Mouse (Mus musculus) cerebellum, adult 2 months (tissue): Measurements from ENCODE around the gene Sgta.

Source experiments
- CTCF ChIP-seq: fragments of 200-500 bp; IDR thresholded peaks from 2 replicates; pipeline ENCODE4 v1.5.1; 2011; ENCODE audit warnings: low read depth, mild to moderate bottlenecking, control low read depth, low read length, moderate library complexity, borderline replicate concordance; ENCODE audit not compliant: insufficient read depth
- POLR2A ChIP-seq: fragments of 200-500 bp; IDR thresholded peaks from 2 replicates; pipeline ENCODE4 v1.6.1; 2011; ENCODE audit warnings: low read length, control low read depth, borderline replicate concordance; ENCODE audit not compliant: insufficient read depth

DNA sequence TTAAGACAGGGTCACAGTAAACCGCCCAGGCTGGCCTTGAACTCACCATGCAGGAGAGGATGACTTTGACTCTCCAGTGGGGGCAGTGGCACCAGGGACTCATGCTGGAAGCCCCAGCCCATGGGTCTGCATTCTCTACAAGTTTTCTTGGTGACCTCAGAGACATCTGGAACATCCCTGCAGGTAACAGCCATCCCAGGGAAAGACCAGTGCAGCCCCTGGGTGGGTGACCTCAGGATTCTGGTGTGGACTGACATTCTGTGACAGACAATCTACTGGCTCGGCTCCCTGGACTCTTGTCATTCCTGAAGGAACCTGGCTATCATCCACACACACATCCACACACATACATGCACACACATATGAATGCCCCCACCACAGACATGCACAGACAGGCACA lies 44.3 kb downstream of the Sgta start:
- no peak for TF ChIP-seq POLR2A
- no peak for TF ChIP-seq CTCF
